Mouse (Mus musculus): ENCODE data around the gene Gpr39.

- TF ChIP-seq CTCF (IDR thresholded peaks at IDR 0.05; ENCODE audit: borderline replicate concordance, extremely low read depth, insufficient read depth, insufficient read length): no peak
- no peak for TF ChIP-seq POLR2A (IDR thresholded peaks at IDR 0.05; ENCODE audit: borderline replicate concordance, extremely low read depth, insufficient read depth, insufficient read length, poor library complexity, severe bottlenecking)
Observed at GRCm38 (mm10) chr1:125657416-125657815, 19.4 kb upstream of the Gpr39 start.

Measured in brain, embryonic 14.5 days (tissue).